Mouse (Mus musculus): ENCODE measurements at regions not wholly inside any gene's neighbourhood (a gene's known extent, or its start where the extent isn't known, plus 50 kb on each side); places are given as distances from the start of the nearest gene placed in this dataset.

GRCm38 (mm10) chr4:131615587-131615986, 222.5 kb downstream of the Ptpru start:
- no peak for DNase-seq

GRCm38 (mm10) chr4:131638105-131638504, 200.0 kb downstream of the Ptpru start:
- no peak for DNase-seq

GRCm38 (mm10) chr4:131656034-131656433, 182.1 kb downstream of the Ptpru start:
- no peak for DNase-seq

- DNase-seq: no peak
Observed at GRCm38 (mm10) chr4:131657922-131658321, 180.2 kb downstream of the Ptpru start.

- no peak for DNase-seq
Observed at GRCm38 (mm10) chr4:131660931-131661330, 177.2 kb downstream of the Ptpru start.

GRCm38 (mm10) chr4:131671784-131672515, 166.1 kb downstream of the Ptpru start:
- no peak for DNase-seq

GRCm38 (mm10) chr4:131677966-131678365, 160.1 kb downstream of the Ptpru start:
- DNase-seq: no peak

GRCm38 (mm10) chr4:131683176-131683575, 154.9 kb downstream of the Ptpru start:
- no peak for DNase-seq

GRCm38 (mm10) chr4:131685544-131685943, 152.5 kb downstream of the Ptpru start:
- DNase-seq: no peak

- DNase-seq: no peak
Observed at GRCm38 (mm10) chr4:131694232-131694631, 143.9 kb downstream of the Ptpru start.

- DNase-seq: peak in 1 of 2 experiments; percentile 4
Observed at GRCm38 (mm10) chr4:131695941-131696912, 141.9 kb downstream of the Ptpru start.

Data from thymus, postnatal 36 days (tissue).